Mouse (Mus musculus): ENCODE results near the gene Ssh1.

GRCm38 (mm10) chr5:113939263-113939900 is 54.3 kb downstream of the Ssh1 start:
- no peak for TF ChIP-seq CTCF (IDR thresholded peaks at IDR 0.05; ENCODE audit: control insufficient read depth, insufficient read depth, insufficient read length)
- no peak for TF ChIP-seq CEBPB (IDR thresholded peaks at IDR 0.05; ENCODE audit: low read depth)
- TF ChIP-seq MYOG (IDR thresholded peaks at IDR 0.05; ENCODE audit: control insufficient read depth, extremely low read depth, insufficient read length) = no peak
- TF ChIP-seq USF1 (IDR thresholded peaks at IDR 0.05; ENCODE audit: low read depth) = no peak

All from C2C12 (cell line).